Mouse (Mus musculus) CH12.LX (cell line): ENCODE results near the gene H2-Q1.
"Not testable (repeated sequence)": the region's sequence is repeated elsewhere in the genome, so short reads cannot be mapped to it uniquely, and the experiment has no call there.

ENCODE experiments used
- CHD2 ChIP-seq: IDR thresholded peaks from 2 replicates; pipeline ENCODE4 v1.6.1; 2011; ENCODE audit warnings: low read length, improper control_type of control experiment
- CTCF ChIP-seq, 2 experiments: IDR thresholded peaks in 1 of 2; conservative IDR thresholded peaks in 1 of 2; 2 replicates each; pipeline ENCODE4 v1.5.1; 2011 to 2012; ENCODE audit warnings: low read depth in 2 of 2, low read length in 2 of 2, improper control_type of control experiment in 1 of 2, inconsistent platforms in 1 of 2, mild to moderate bottlenecking in 1 of 2, moderate library complexity in 1 of 2
- EP300 ChIP-seq: IDR thresholded peaks from 2 replicates; pipeline ENCODE4 v1.6.1; 2011; ENCODE audit warnings: low read length, improper control_type of control experiment
- HCFC1 ChIP-seq: IDR thresholded peaks from 2 replicates; pipeline ENCODE4 v1.6.1; 2012; ENCODE audit warnings: low read depth, mild to moderate bottlenecking, inconsistent platforms, low read length, improper control_type of control experiment
- KAT2A ChIP-seq: IDR thresholded peaks from 2 replicates; pipeline ENCODE4 v1.6.1; 2012; ENCODE audit warnings: low read length, improper control_type of control experiment, inconsistent platforms; ENCODE audit not compliant: insufficient replicate concordance
- POLR2A ChIP-seq: IDR thresholded peaks from 2 replicates; pipeline ENCODE4 v1.6.1; 2011; ENCODE audit warnings: low read depth, mild to moderate bottlenecking, improper control_type of control experiment, low read length
- POLR2AphosphoS2 ChIP-seq: IDR thresholded peaks from 2 replicates; pipeline ENCODE4 v1.6.1; 2011; ENCODE audit warnings: low read depth, low read length, improper control_type of control experiment
- ZC3H11A ChIP-seq: IDR thresholded peaks from 2 replicates; pipeline ENCODE4 v1.6.1; 2012; ENCODE audit warnings: low read depth, mild to moderate bottlenecking, inconsistent platforms, low read length, improper control_type of control experiment

- not testable (repeated sequence) for TF ChIP-seq CTCF (conservative IDR thresholded peaks at IDR 0.05 in 1 of 2, IDR thresholded peaks at IDR 0.05 in 1 of 2; ENCODE audit: low read depth in 2 of 2, low read length in 2 of 2); ZC3H11A; POLR2AphosphoS2; KAT2A; HCFC1; POLR2A; EP300; CHD2
Observed at GRCm38 (mm10) chr17:35329714-35330113, 9.5 kb downstream of the H2-Q1 start.
